Mouse (Mus musculus): ENCODE results near the gene Lcn9.

DNA sequence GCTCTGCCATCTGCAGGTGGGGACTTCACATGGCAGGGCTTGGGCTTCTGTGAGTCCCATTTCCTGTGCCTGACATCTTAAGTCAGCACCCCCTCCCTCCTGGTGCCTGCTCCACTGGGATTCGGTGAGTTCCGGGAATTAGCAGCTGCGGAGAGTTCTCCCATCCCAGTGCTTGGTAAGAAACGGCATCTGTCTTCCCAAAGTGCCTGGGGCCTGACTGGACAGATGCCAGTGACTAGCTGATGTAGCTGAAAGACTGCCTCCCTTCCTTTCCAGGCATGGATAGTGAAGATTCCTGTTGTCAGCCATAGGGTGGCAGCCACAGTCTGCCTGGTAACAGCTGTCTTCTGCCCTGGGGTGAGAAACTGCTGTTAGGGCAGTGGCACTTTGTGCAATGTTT lies 42.5 kb downstream of the Lcn9 start:
- TF ChIP-seq GATA1 (IDR thresholded peaks at IDR 0.05; ENCODE audit: low read length) (no peak), TAL1 (IDR thresholded peaks at IDR 0.05; ENCODE audit: low read length) (no peak)

All from erythroblast, embryonic 14.5 days (primary cell).